Mouse (Mus musculus) stomach, embryonic 14.5 days (tissue): ENCODE measurements around the gene Sirt5. TPM values are rescaled to one million over a fixed set of nuclear protein-coding genes. Genes with fewer than 3 reads are reported as not detected.

Experiments
- ATAC-seq: fragments of 200-750 bp; cut with Nextera tagmentation; 2 replicates; pipeline ENCODE4 v1.8.0; 2017; ENCODE audit warnings: low read depth, moderate TSS enrichment; ENCODE audit not compliant: insufficient number of reproducible peaks, insufficient read depth, low FRiP score
- H3K27ac ChIP-seq: fragments of 300-500 bp; sonication (generic); 2 replicates; pipeline ENCODE4 v1.5.1; 2014; ENCODE audit warnings: mild to moderate bottlenecking, low read length, moderate library complexity, mixed read lengths
- H3K27me3 ChIP-seq: fragments of 300-500 bp; sonication (generic); 2 replicates; pipeline ENCODE4 v1.6.1; 2014; ENCODE audit warnings: low read length, control low read depth, mixed read lengths; ENCODE audit not compliant: control insufficient read depth, insufficient read depth
- H3K36me3 ChIP-seq: fragments of 300-500 bp; sonication (generic); 2 replicates; pipeline ENCODE4 v1.6.1; 2014; ENCODE audit warnings: mild to moderate bottlenecking, control low read depth, low read length, moderate library complexity, mixed read lengths; ENCODE audit not compliant: control insufficient read depth, insufficient read depth
- H3K4me1 ChIP-seq: fragments of 300-500 bp; sonication (generic); 2 replicates; pipeline ENCODE4 v1.6.1; 2014; ENCODE audit warnings: low read length, control low read depth, mixed read lengths; ENCODE audit not compliant: control insufficient read depth, insufficient read depth
- H3K4me2 ChIP-seq: fragments of 300-500 bp; sonication (generic); replicated peaks from 2 replicates; pipeline ENCODE4 v1.6.1; 2014; ENCODE audit warnings: low read depth, low read length, control low read depth
- H3K4me3 ChIP-seq: fragments of 300-500 bp; sonication (generic); 2 replicates; pipeline ENCODE4 v1.5.1; 2014; ENCODE audit warnings: low read depth, low read length, control low read depth
- H3K9ac ChIP-seq: fragments of 300-500 bp; sonication (generic); replicated peaks from 2 replicates; pipeline ENCODE4 v1.6.1; 2014; ENCODE audit warnings: low read depth, mild to moderate bottlenecking, control low read depth, low read length, moderate library complexity, mixed read lengths
- H3K9me3 ChIP-seq: fragments of 300-500 bp; sonication (generic); 2 replicates; pipeline ENCODE4 v1.6.1; 2016; ENCODE audit warnings: low read depth, low read length, control low read depth; ENCODE audit not compliant: control insufficient read depth
- WGBS: fragments of 180-500 bp; shearing (Covaris S2); extraction: QIAGEN DNeasy Blood & Tissue Kit; methylation state at CpG from one replicate; pipeline ENCODE4 v1.1.7; 2014; 5-methylcytosine and 5-hydroxymethylcytosine counted together
- polyA plus RNA-seq: library from polyadenylated mRNA; unstranded; fragments of >200 nt; fragmentation: Nextera tagmentation; extraction: Ambion mirVana; gene quantifications from 2 replicates; pipeline ENCODE4 v1.2.1, GENCODE M21; 2014

Sirt5 gene
- polyA plus RNA-seq, 1 experiment from 2014 or later = 25.7 TPM

DNA sequence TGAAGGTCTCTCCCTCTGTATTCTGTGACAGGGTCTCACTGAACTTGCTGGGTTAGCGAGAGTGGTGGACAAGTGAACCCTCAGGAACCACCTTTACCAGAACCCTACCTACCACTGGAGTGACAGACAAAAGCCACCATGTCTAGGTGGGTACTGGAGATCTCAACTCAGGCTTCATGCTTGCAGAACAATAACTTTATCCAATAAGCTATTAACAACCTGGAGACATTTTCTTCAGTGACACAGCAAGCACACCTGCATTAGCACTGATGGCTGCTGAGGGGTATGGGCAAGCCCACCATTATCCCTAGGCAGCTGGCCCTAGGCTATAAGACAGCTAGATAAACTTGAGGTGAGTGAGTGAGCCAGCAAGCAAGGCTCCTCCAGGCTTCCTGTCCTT is 75.1 kb downstream of the Sirt5 start:
- WGBS = 96% methylated on average over 1 of the region's 1 CpGs

DNA sequence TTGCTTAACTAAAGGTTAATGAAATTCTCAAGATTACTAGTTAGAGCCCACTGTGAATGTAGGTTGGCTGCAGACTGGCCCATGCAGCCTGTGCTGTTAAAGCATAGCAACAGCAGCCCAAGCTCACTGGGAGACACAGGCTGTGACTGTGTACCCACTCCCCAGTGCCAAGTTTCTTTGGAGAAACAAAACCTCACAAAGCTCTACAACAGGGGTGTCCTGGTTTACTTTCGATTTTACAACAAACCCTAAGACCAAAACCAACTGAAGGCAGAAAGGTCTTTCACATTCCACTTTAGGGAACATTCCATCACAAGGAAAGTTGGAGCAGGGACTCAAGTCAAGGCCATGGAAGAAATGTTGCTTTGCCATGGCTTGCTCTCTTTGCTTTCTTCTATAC is 77.3 kb downstream of the Sirt5 start:
- WGBS = 74% methylated on average over 1 of the region's 1 CpGs
- H3K4me1 ChIP-seq = peaks cover 4% of the 10 kb centered on the region; the same call in 1 of the 2 replicates
- no peak overlapping the region for H3K4me3 ChIP-seq
- no peak overlapping the region for H3K27ac ChIP-seq
- H3K36me3 ChIP-seq = no peaks in the 10 kb centered on the region
- H3K9me3 ChIP-seq = no peaks in the 10 kb centered on the region
- no peaks in the 10 kb centered on the region for H3K27me3 ChIP-seq
- H3K9ac ChIP-seq = no peak overlapping the region
- ATAC-seq = no peak
- no peak overlapping the region for H3K4me2 ChIP-seq

More for the DNA sequence above, 75.1 kb downstream of the Sirt5 start:
- Histone ChIP-seq H3K36me3 (no peaks in the 10 kb centered on the region), H3K4me2 (no peak overlapping the region), H3K4me1 (peaks cover 7% of the 10 kb centered on the region; the same call in 1 of the 2 replicates), H3K9me3 (no peaks in the 10 kb centered on the region), H3K27me3 (no peaks in the 10 kb centered on the region), H3K27ac (no peak overlapping the region), H3K4me3 (no peak overlapping the region), H3K9ac (no peak overlapping the region)
- no peak for ATAC-seq

DNA sequence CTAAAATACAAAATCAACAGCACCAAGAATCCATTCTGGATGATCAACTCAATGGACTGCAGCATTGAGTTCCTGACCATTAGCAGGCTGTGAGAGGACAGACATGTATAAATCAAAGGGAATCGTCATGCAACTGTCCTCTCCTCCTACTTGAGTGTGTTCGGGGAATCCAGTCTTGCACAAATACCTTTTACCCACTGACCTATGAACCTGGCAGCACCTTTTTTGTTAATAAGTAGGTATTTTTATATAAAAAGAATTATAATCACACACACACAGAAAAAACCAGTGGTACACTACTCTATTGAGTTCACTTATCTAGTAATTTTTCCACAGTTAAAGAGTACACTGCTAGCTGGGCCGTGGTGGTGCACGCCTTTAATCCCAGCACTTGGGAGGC is 78.4 kb downstream of the Sirt5 start:
- Histone ChIP-seq H3K4me1 (peaks cover 4% of the 10 kb centered on the region; the same call in 1 of the 2 replicates), H3K27ac (no peak overlapping the region)

DNA sequence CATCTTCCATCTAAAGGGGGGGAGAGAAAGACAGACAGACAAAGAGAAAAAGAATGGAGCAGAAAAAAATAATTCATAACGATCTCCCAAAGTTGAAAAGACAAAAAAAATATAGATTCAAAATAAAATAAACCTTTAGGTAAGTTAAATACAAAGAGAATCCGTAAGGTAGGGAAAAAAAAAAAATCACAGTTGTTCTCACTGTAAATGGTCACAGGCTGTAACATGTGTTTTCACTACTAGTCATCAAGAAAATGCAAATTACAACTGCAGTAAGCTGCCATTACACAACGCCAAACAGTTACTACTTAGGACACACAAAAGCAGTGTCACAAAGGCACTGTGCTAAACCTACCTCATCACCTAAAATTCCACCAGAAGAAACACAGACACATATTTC is 79.4 kb downstream of the Sirt5 start:
- H3K4me1 ChIP-seq = peaks cover 4% of the 10 kb centered on the region; the same call in 1 of the 2 replicates
- no peaks in the 10 kb centered on the region for H3K36me3 ChIP-seq
- H3K4me2 ChIP-seq = no peak overlapping the region
- H3K9ac ChIP-seq = no peak overlapping the region
- WGBS = 94% methylated on average over 3 of the region's 3 CpGs
- H3K4me3 ChIP-seq = no peak overlapping the region
- no peak for ATAC-seq
- H3K9me3 ChIP-seq = no peaks in the 10 kb centered on the region
- no peak overlapping the region for H3K27ac ChIP-seq
- H3K27me3 ChIP-seq = no peaks in the 10 kb centered on the region

More for the DNA sequence above, 78.4 kb downstream of the Sirt5 start:
- no peak overlapping the region for H3K4me3 ChIP-seq
- no peaks in the 10 kb centered on the region for H3K9me3 ChIP-seq
- 94% methylated on average over 4 of the region's 4 CpGs for WGBS
- ATAC-seq = no peak
- H3K27me3 ChIP-seq = no peaks in the 10 kb centered on the region
- no peak overlapping the region for H3K4me2 ChIP-seq
- H3K36me3 ChIP-seq = no peaks in the 10 kb centered on the region
- no peak overlapping the region for H3K9ac ChIP-seq

Other genes starting within 250 kb of the Sirt5 start
- 47.8 and 51.6 TPM in 2 replicates for gene Tbc1d7, start 194.0 kb upstream of the Sirt5 start, polyA plus RNA-seq
- gene Gfod1, start 61.3 kb upstream of the Sirt5 start, polyA plus RNA-seq = 0.49 and 1.0 TPM in 2 replicates
- 140 and 147 TPM in 2 replicates for gene Nol7, start 32.9 kb downstream of the Sirt5 start, polyA plus RNA-seq
- 15.5 and 16.8 TPM in 2 replicates for gene Ranbp9, start 115.8 kb downstream of the Sirt5 start, polyA plus RNA-seq
- gene Mcur1, start 194.7 kb downstream of the Sirt5 start, polyA plus RNA-seq = 14.9 and 15.9 TPM in 2 replicates